Mouse (Mus musculus) natural killer cell, adult 2 months (primary cell): ENCODE results near the gene Il19.

Source experiments
- DNase-seq, 2 experiments: peaks; one replicate each; pipeline ENCODE4 v3.0.0; 2022; ENCODE audit warnings: low spot score in 2 of 2

The Il19 gene

GRCm38 (mm10) chr1:130940065-130940687 lies at the start of gene Il19:
Gene Il19, minus strand, starts transcription at chr1:130940115.
- no peak for DNase-seq

DNA sequence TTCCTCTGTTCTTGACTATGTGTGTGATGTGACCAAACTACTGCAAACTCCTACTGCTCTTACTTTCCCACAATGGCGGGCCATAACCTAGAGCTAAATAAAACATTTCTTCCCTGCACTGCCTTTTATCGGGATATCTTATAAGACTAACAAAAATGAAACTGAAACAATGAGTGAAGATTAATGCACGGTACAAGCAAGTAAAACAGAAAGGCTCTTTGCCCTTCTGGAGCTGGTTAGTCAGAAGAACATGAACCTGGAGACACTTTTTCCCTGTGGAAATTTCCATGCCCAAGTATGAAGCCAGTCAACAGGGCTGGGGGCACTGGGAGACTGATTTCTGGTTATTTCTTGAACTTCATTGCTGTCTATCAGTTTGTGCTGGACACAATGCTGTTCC lies 49.4 kb upstream of the Il19 start:
- DNase-seq: no peak

DNA sequence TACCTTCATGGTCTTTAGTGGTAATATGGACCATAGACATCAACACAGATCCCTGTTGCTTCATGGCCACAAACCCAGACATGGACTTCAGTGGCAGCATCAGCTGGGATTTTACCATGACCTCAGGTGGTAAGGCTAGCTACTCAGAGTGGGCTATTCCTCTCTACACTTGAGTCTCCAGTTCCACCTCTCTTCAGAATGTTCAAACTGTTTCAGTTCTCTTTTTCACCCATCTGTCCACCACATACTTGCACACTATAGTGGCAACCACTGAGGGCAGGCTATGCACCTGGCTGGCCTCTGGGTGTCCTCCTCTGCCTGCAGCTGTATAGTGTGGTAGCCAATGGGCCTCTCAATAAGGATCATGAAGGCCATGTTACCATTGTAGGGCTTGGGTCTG lies 47.5 kb upstream of the Il19 start:
- peak in 1 of 2 experiments; percentile 33 for DNase-seq

- DNase-seq: no peak
These were observed 47.1 kb upstream of the Il19 start for GRCm38 (mm10) chr1:130987001-130987400.

GRCm38 (mm10) chr1:130984441-130984840 lies 44.5 kb upstream of the Il19 start:
- DNase-seq: no peak

- peak; percentile 34 to 72 for DNase-seq
These were observed 39.5 kb upstream of the Il19 start for GRCm38 (mm10) chr1:130979455-130979854.

- no peak for DNase-seq
These were observed 24.0 kb upstream of the Il19 start for GRCm38 (mm10) chr1:130963891-130964290.

DNA sequence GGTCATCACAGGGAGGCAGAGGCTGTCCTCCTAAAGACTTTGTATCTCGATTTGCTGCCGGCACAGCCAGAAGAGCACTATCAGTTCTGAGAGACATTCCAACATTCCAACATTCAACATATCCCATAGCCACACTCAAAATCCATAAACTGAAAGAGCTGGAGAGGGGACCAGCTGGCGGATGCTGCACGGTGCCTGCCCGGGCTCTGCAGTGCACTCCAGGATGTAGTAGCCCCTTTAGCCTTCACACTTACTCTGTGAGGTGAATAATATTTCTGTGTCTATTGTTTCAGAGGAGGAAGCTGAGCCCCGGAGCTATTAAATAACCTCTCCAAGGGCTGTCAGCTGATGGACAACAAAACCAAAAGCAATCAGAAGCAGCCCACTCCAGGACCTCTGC lies 7.0 kb upstream of the Il19 start:
- no peak for DNase-seq

GRCm38 (mm10) chr1:130941801-130942200 lies 1.9 kb upstream of the Il19 start:
- DNase-seq: no peak

- DNase-seq: no peak
These were observed 1.7 kb downstream of the Il19 start for GRCm38 (mm10) chr1:130938192-130938591.

DNA sequence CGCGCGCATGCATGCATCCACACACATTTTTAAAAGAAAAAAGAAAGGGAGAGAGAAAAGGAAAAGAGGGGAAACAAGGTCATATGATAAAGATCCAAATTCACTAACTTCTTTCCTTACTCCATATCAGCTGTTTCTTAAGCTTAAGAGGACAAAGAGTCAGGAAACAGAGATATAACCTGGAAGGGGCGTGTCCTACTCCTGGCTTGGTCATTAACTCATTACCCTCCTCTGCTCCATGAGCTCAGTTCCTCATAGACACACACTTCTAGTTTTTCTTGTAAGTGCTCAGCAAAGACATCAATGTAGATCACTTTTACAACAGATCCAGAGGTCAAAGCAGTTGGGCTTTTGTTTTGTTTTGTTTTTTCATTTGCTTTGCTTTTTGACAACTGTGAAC lies 2.7 kb downstream of the Il19 start:
- no peak for DNase-seq

GRCm38 (mm10) chr1:130936351-130936750 lies 3.6 kb downstream of the Il19 start:
- DNase-seq: no peak

GRCm38 (mm10) chr1:130926484-130926883 lies 13.4 kb downstream of the Il19 start:
- DNase-seq: peak in 1 of 2 experiments; percentile 42

DNA sequence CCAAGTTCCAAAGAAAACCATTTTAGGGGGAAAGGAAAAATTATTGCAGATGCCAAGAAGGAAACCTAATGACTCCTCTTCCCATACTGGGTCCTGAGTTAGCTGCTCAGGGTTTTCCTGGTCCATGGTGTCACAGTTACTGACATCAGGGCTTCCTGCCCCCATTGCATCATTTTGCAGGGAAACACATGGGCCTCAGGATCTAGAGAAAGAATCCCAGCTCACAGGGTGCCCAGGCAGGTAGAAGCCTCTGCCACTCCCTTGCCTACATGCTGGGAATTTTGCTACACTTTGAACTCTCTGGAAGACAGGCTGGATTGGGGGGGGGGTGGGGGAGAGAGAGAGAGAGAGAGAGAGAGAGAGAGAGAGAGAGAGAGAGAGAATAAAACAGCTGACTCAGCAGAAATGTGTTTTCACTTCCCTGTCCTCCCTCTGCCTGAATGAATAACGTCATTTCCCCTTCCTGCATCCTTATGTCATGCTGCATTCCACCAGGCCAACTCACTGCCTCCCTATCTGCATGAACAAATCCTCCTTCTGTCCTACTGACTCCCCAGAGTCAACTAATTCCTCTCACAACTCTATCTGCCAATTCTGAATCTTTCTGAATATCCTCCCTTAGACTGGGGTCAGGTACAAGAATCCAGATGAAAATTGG lies 21.5 kb downstream of the Il19 start:
- no peak for DNase-seq

DNA sequence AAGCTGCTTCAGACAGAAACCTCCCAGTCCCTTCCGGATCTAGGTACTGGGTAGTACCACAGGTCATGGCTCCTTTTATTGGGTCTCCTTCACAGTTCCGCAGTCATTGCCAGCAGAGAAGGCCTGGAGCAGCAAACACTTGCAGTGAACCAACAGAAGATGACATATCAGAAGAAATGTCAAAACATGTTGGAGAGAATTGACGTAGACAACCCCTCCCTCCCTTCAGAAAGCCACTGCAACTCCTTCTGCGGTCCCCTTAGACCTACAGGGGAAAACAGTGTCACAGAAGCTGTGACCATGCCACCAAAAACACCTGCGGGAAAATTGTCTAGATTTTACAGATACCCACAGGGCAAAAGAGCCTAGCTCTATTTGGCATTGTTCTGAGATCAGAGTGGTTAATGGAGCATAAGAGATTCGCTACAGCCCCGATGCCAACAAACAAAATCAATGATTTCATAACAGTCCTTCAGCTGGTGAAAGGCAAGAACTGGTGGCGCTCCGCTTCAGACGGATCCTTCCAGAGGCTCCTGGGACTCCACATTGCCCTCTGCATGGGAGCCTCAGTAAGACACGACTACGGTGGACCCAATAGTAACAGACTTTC lies 28.4 kb downstream of the Il19 start, which contains the start of gene Il20:
TSS of gene Il20 (minus strand) at position 51 of the 610 bp plus-strand sequence.
- DNase-seq: no peak

DNA sequence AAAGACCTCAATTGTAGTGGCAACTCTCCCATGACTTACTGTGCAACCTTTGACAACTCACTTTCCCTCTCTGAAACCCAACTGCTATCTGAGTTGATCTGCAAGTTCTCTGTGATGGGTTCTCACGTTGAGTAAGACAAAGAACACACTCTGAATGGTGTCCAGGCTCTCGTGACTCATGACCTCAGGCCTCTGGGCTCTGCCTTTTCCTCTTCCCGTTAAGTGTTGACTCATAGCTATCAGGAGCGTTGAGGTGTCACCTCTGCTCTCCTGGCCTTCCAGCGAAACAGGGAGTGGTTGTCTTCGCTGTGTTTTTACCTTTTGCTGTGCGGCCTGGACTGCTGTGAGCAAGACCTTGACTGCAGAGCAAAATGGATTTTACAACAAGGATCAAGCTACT lies 37.4 kb downstream of the Il19 start:
- DNase-seq: no peak

DNA sequence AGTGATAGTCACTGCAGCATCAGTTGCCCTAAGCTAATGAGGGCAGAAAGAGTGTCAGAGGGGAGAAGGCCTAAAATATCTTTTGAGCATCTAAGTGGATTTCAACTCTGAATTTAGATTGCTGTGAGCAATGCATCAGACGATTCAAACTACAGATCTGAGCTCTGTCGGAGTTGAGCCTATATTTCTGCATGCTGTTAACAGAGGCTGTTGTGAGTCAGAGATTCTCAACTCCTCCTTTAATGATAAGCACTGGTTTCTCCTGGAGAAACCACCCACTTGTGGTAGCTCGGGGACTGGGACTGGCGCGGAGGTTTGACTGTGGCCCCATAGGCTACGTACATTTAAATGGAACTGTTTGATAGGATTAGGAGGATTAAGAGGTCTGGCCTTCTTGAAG lies 45.4 kb downstream of the Il19 start:
- no peak for DNase-seq

GRCm38 (mm10) chr1:130893329-130894040 lies 46.4 kb downstream of the Il19 start:
- DNase-seq: no peak

GRCm38 (mm10) chr1:130892446-130892845 lies 47.5 kb downstream of the Il19 start:
- DNase-seq: no peak

GRCm38 (mm10) chr1:130887354-130887753 lies 52.6 kb downstream of the Il19 start, which contains the start of gene Il24:
Gene Il24, minus strand, starts transcription at chr1:130887454.
- no peak for DNase-seq

DNA sequence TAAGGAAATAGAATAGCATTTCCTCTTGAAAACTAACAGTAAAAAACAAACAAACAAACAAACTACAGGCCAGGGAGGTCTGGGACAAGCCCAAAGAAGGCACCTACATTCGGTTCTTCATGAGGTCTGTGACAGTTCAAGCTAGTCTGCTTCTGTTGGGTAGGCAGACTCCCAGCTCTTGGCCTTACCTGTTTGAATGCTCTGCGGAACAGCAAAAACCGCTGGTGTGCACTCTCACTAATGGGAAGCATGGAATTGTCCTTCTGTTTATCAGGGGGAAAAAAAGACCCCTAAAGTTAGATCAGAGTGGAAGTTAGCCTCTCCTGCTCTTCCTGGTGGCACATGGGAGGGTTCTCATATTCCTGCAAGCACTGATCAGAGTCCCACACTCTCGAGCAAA lies 56.8 kb downstream of the Il19 start:
- DNase-seq: no peak
